Mouse (Mus musculus) layer of hippocampus, postnatal 14 days (tissue): Measurements from ENCODE around the gene Pheta1. TPM values are rescaled to one million over a fixed set of nuclear protein-coding genes. Genes with fewer than 3 reads are reported as not detected.
A peak's percentile ranks its signal among the peaks of the same experiment; 100 is the strongest.

ENCODE experiments used
- DNase-seq, 2 experiments: peaks; one replicate each; pipeline ENCODE4 v3.0.0; 2021 to 2022; ENCODE audit warnings: low spot score in 2 of 2, mixed read lengths in 1 of 2
- microRNA-seq, 2 experiments: library from miRNA; unstranded; fragments of <30 nt; microRNA quantifications; one replicate each; pipeline ENCODE4 v1.2.0; 2021
- total RNA-seq, 2 experiments: library from RNA; stranded (reverse); gene quantifications; 2 replicates each; pipeline ENCODE4 v1.2.3; 2021

Pheta1 gene
- total RNA-seq, 2 experiments from 2014 or later, result 10.3 to 12.4 TPM

DNA sequence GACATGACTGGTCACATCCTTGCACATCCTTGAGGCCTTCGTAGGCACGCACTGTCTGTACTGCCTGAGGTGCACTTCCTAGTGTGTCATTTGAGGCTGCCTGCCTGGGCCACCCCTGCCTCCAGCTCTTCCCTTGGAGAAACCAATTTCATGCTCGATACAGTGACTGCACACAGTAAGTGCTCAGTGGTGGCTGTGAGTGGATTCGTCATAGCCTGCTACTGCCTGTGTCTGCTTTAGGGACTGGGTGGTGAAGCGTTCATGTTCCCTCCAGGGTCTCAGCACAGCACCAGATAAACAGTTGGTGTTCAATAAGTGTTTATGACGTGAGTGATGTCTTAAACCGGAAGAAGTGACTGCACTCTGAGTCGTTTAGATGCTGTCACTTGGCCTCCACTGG is 34.6 kb downstream of the Pheta1 start:
- DNase-seq, result no peak

DNA sequence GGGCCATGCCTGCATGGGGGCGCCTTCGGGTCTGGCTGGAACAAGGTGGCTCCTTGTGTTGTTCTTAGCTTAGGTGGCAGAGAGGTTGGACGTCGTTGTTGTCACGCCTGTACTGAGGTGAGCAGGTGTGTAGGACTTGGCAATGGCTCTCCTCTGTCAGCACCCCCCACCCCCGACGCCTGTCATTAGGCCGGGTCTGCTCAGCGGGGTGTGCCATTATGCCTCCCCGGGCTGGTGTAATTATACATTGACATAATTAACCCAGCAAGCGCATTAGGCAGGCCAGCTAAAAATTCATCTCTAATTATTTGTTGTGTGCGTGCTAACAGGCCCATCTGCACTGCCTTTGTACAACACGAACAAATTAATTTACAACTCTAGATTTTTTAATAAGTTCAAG is 40.6 kb downstream of the Pheta1 start:
- peak; percentile 28 to 29 for DNase-seq

DNA sequence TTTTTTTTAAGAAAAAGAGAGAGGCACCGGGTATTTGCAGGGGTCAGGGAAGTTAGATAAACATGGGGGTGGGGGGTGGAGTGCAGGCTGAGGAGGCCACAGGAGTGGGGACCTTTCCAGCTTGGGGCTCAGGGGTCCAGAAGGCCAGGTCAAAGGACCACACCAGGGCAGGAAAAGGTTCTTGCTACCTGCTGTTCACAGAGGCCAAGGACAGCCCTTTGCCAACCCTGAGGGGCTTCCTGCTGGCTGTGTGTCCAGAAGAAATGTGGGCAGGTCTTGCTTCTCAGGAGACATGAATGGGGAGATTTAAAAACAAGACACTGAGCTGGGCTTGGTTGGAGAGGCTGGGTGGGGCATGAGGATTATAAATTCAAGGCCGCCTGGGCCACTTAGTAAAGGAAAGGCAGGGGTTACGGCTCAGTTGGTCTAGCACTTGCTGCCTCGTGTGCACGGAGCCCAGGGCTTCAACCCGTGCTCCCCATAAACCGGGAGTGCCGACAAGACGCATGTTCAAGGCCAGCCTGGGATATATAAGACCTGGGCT is 41.1 kb downstream of the Pheta1 start:
- no peak for DNase-seq

DNA sequence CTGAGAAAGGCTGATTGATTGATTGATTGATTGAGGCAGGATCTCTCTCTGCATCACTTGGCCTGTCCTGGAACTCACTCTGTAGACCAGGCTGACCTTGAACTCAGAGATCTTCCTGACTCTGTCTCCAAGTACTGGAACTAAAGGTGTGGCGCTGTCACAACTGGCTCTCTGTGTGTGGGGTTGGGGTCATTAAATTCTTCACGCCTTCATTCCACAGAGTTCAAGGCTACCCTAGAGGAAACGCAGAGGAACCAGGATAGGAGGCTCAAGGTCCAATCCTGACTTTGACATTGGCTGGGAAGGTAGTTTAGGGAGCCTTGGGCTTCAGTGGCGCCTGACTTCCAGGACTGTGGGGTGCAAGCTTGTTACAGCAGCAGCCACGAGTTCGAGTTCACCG is 42.1 kb downstream of the Pheta1 start:
- DNase-seq, result no peak

DNA sequence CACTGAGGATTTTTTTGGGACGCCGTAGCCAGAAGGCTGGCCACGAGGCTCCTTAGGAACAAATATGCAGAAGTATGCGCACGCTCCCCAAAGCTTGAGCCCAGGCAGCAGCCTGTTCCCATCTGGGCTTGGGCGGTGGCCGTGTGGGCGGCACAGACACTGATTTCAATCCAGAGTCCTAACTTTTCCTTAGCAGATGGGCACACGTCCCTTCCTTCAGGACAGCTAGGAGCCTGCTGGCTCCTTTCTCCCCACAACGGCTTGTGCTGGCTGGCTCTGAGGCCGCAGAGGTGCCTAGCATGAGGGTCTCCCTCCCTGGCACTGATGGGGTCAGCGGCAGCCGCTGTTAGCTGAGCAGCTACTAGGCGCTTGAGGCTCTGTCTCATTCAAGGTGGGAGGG is 43.5 kb downstream of the Pheta1 start:
- peak; percentile 42 to 56 for DNase-seq

DNA sequence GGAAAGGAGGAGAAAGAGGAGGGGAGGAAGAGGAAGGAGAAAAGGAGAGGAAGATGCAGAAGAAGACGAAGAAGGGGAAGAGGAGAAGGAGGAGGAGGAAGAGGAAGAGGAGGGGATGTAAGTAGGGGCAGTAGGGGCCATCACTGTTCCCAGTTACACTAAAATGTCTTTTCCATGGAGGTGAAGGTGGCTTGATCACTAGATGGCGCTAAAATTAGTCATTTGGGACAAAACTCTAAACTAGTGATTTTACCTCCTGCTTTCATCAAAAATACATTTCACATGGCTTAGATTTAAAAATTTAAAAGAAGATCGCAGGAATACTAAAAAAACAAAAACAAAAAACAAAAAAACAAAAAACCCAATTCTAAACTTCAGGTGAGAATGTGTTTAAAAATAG is 44.8 kb downstream of the Pheta1 start:
- DNase-seq, result peak in 1 of 2 experiments; percentile 42

DNA sequence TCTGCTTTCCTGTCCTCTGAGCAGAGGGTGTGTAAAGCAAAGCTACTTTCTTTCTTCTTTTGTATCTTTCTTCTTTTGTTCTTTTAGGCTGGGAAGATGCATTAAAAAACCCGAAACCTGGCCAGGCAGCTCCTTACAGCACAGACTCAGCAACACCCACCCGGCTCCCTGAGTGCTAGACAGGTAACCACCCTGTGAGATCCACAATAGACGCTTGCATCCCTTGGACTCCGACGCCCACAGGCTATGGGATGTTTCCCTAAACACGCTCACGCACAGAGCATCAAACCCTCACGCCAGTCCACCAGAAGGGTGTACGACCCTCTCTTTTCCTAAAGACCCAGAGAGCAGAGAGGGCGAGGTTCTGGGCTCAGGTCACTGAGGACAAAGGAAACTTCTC is 45.9 kb downstream of the Pheta1 start:
- DNase-seq, result no peak

DNA sequence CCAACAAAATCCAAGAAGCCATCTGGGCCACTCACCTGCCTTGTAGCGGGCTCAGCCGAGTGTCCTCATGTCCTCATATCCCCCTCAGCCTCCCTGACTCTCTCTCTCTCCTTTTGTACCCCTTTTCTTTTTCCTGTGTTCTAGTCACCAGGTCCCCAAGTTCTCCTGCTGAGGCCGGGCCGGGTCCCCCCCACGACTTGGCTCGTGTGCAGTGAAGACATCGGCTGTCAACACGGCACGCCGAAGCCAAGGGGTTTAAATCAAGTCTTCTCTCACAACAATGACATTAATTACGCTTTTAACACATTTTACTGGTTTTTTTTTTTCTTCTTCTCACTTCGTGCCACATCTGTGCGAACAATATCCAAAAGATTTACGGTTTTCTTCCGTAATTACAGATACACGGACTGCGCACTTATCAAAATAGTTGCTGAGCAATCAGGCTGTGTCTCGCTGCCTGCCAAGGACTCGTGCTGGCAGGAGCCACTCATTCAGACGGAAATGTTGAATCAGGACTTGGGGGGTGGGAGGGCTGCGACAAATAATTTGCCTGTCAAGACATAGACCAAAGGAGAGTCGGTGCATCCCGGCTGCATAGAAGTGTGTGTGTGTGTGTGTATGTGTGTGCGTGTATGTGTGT is 46.5 kb downstream of the Pheta1 start:
- DNase-seq, result no peak

DNA sequence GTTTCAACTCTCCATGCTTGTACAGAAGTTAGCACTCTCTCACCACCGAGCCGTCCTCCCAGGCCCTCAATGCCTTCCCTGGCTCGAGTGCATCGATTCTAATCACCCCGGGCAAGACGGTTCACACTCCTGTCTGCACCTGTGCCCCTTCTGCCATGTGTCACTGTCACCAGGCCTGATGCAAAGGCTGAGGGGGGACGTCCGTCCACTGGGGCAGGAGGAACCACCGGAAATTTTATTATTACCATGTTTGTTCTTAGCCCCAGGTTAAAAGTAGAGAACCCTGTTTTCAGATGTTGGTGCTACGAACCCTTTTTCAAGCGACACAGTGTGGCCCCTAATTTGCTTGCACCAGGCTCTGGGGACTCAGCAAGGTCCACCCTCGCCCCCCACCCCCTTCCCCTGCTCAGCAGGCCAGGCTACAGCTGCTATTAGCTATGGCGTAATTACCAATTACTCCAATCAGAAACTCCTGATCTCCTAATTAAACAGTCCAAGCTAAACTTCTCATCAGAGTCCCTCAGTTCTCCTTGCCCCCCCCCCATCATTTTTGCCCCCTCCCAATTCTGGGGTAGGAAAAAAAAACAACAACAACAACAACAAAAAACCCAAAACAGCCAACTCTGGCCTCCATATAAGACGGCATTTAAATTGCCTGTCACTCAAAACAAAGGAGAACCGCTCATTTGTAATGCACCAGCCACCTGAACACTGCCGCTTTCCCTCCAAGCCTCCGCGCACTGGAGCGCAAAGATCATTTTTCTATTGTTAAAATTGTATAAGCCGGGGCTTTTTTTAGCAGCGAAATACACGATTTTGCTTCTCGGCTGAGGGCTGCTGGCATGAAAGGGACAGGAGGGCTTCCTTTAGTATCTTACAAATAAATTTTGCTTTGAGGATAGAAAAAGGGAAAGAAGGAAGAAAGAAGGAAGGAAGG is 54.3 kb downstream of the Pheta1 start:
- DNase-seq, result no peak

Small RNAs within 50 kb of the gene (microRNA-seq; reads per million reads assigned to microRNA genes)
- 3.8 to 5.7 reads per million in 2 experiments for gene Mir7031

Other genes starting within 250 kb of the Pheta1 start
- 1 to 10 TPM; 4.7 to 4.9 TPM for gene Acad12, start 230.0 kb upstream of the Pheta1 start, total RNA-seq
- gene Acad10, start 188.5 kb upstream of the Pheta1 start, total RNA-seq, result 1 to 10 TPM; 3.3 to 3.5 TPM
- gene Brap, start 188.4 kb upstream of the Pheta1 start, total RNA-seq, result 10 to 100 TPM; 60.3 to 65.6 TPM
- gene Atxn2, start 137.6 kb upstream of the Pheta1 start, total RNA-seq, result 100 to 1,000 TPM; 220 to 237 TPM
- gene Sh2b3, start 11.3 kb upstream of the Pheta1 start, total RNA-seq, result 10 to 100 TPM; 18.5 to 18.7 TPM
- 10 to 100 TPM; 36.4 to 39.4 TPM for gene Cux2, start 201.1 kb downstream of the Pheta1 start, total RNA-seq